Mouse (Mus musculus) ES-Bruce4 (cell line): Measurements from ENCODE around the gene Ccser1. TPM values are rescaled to one million over a fixed set of nuclear protein-coding genes. Genes with fewer than 3 reads are reported as not detected.

Experiments used
- H3K27ac ChIP-seq: 2 replicates; pipeline ENCODE4 v1.5.1; 2012; ENCODE audit warnings: low read length, inconsistent platforms; ENCODE audit not compliant: insufficient read depth
- H3K27me3 ChIP-seq: 2 replicates; pipeline ENCODE4 v1.6.1; 2012; ENCODE audit warnings: mild to moderate bottlenecking, low read length, inconsistent platforms; ENCODE audit not compliant: control insufficient read depth, poor library complexity, insufficient read depth, severe bottlenecking
- H3K36me3 ChIP-seq: 2 replicates; pipeline ENCODE4 v1.6.1; 2012; ENCODE audit warnings: inconsistent platforms, mild to moderate bottlenecking, low read length, moderate library complexity; ENCODE audit not compliant: control insufficient read depth, poor library complexity, insufficient read depth, severe bottlenecking
- H3K4me1 ChIP-seq: one replicate; pipeline ENCODE4 v1.8.1; 2011; ENCODE audit warnings: low read length; ENCODE audit not compliant: control insufficient read depth, insufficient read depth
- H3K4me3 ChIP-seq: 2 replicates; pipeline ENCODE4 v1.5.1; 2011; ENCODE audit warnings: low read depth, mild to moderate bottlenecking, low read length
- H3K9ac ChIP-seq: 2 replicates; pipeline ENCODE4 v1.6.1; 2012; ENCODE audit warnings: low read depth, mild to moderate bottlenecking, inconsistent platforms; ENCODE audit not compliant: poor library complexity, severe bottlenecking
- H3K9me3 ChIP-seq: replicated peaks from 2 replicates; pipeline ENCODE4 v1.6.1; 2012; ENCODE audit warnings: mild to moderate bottlenecking, low read length, inconsistent platforms; ENCODE audit not compliant: control insufficient read depth, poor library complexity, insufficient read depth, severe bottlenecking
- CTCF ChIP-seq: IDR thresholded peaks from one replicate; pipeline ENCODE4 v1.8.1; 2011; ENCODE audit warnings: low read depth, low read length
- EP300 ChIP-seq: IDR thresholded peaks from 2 replicates; pipeline ENCODE4 v1.6.1; 2011; ENCODE audit warnings: low read depth, low read length; ENCODE audit not compliant: insufficient read depth
- POLR2A ChIP-seq: IDR thresholded peaks from one replicate; pipeline ENCODE4 v1.8.1; 2011; ENCODE audit warnings: low read length; ENCODE audit not compliant: insufficient read depth
- polyA plus RNA-seq: library from polyadenylated mRNA; stranded (reverse); fragments of >200 nt; gene quantifications from 2 replicates; pipeline ENCODE4 v1.2.4, GENCODE M21; 2011; ENCODE audit warnings: low read depth; ENCODE audit not compliant: missing spikeins, insufficient read depth, insufficient read length

The Ccser1 gene
- polyA plus RNA-seq, 1 experiment: 1.1 TPM

DNA sequence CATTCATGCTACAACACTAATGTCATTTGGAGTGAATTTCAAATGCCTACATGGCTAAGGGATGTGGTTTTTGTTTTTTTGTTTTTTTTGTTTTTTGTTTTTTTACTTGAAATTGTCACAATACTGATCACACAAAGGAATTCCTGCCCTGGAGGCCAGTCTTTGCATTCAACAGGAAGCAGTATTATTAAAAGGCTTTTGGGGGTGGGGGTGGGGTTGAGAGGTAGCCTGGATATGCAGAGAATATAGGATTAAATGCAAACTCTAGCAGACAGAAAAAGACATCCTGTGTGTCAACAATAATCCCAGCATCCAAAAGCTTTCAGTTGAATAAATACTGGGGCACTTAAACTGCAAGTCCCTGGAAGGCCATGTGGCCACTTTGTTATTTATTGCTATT, 24.4 kb upstream of the Ccser1 start:
- TF ChIP-seq CTCF (no peak), POLR2A (no peak), EP300 (no peak)
- no peaks in the 10 kb centered on the region for H3K27me3 ChIP-seq
- no peak overlapping the region for H3K4me3 ChIP-seq
- no peak overlapping the region for H3K27ac ChIP-seq
- no peaks in the 10 kb centered on the region for H3K36me3 ChIP-seq
- no peaks in the 10 kb centered on the region for H3K9me3 ChIP-seq
- H3K4me1 ChIP-seq: no peaks in the 10 kb centered on the region
- no peak overlapping the region for H3K9ac ChIP-seq

DNA sequence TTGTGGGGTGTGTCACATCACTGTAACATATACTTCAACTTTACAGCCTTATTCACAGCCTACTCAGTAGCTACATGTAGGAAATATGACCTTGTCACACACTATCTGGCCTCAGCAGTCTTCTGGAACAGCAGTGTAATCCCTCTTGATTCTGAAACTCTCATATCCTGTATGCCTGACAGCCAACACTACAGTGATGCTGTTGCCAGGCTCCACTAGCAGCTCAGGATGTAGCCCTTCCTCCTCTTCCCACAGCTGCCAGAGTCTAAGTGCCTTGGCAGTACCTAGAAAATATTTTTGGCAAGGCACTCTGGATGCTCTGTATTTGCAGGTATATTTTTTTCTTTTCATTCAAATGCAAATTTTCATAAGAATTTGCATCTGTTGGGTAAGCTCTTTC, 18.0 kb upstream of the Ccser1 start:
- Histone ChIP-seq H3K9me3 (no peaks in the 10 kb centered on the region), H3K4me3 (no peak overlapping the region), H3K4me1 (no peaks in the 10 kb centered on the region), H3K36me3 (no peaks in the 10 kb centered on the region), H3K9ac (no peak overlapping the region), H3K27me3 (no peaks in the 10 kb centered on the region), H3K27ac (no peak overlapping the region)
- TF ChIP-seq EP300 (no peak), CTCF (no peak), POLR2A (no peak)

DNA sequence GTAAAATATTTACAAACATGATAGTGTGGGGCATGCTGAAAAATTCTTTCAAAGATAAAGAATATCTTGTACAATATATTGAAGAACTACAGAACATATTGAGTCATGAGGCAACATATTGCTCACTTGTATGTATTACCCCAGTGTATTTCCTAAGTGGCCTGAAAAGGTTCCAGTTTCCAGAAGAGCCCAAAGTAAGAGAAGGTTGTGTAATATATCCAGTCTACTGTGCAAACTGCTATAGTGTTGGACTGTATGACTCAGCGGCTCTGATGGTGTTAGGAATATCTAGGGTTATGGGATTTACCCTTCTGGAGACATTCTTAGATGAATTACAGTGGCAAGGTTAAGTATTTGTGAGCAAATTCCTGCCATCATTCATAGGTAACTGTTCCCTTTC, 13.2 kb upstream of the Ccser1 start:
- Histone ChIP-seq H3K9ac (no peak overlapping the region), H3K4me1 (no peaks in the 10 kb centered on the region), H3K9me3 (no peaks in the 10 kb centered on the region), H3K36me3 (no peaks in the 10 kb centered on the region), H3K4me3 (no peak overlapping the region), H3K27ac (no peak overlapping the region), H3K27me3 (no peaks in the 10 kb centered on the region)
- no peak for TF ChIP-seq POLR2A
- TF ChIP-seq CTCF: no peak
- TF ChIP-seq EP300: no peak

- Histone ChIP-seq H3K4me1 (no peaks in the 10 kb centered on the region), H3K9me3 (no peaks in the 10 kb centered on the region), H3K9ac (no peak overlapping the region), H3K27ac (no peak overlapping the region), H3K27me3 (peaks cover 3% of the 10 kb centered on the region; the same call in 1 of the 2 replicates), H3K36me3 (no peaks in the 10 kb centered on the region), H3K4me3 (no peak overlapping the region)
- no peak for TF ChIP-seq CTCF
- TF ChIP-seq EP300: no peak
- TF ChIP-seq POLR2A: no peak
These were observed 4.0 kb upstream of the Ccser1 start for GRCm38 (mm10) chr6:61176126-61176525.

- TF ChIP-seq CTCF: no peak
- no peak for TF ChIP-seq POLR2A
- TF ChIP-seq EP300: no peak
- H3K27ac ChIP-seq: no peak overlapping the region
- no peak overlapping the region for H3K4me3 ChIP-seq
- no peak overlapping the region for H3K9ac ChIP-seq
- H3K27me3 ChIP-seq: peaks cover 6% of the 10 kb centered on the region; the same call in 1 of the 2 replicates
- H3K9me3 ChIP-seq: no peaks in the 10 kb centered on the region
- no peaks in the 10 kb centered on the region for H3K36me3 ChIP-seq
- no peaks in the 10 kb centered on the region for H3K4me1 ChIP-seq
These were observed 2.6 kb upstream of the Ccser1 start for GRCm38 (mm10) chr6:61177476-61177875.

- Histone ChIP-seq H3K36me3 (no peaks in the 10 kb centered on the region), H3K9me3 (no peaks in the 10 kb centered on the region), H3K9ac (no peak overlapping the region; the same call in 1 of the 2 replicates), H3K27me3 (peaks cover 6% of the 10 kb centered on the region; the same call in 1 of the 2 replicates), H3K4me1 (no peaks in the 10 kb centered on the region), H3K4me3 (peak overlapping the region; percentile 60), H3K27ac (no peak overlapping the region)
- TF ChIP-seq CTCF: no peak
- TF ChIP-seq POLR2A: no peak
- TF ChIP-seq EP300: no peak
These were observed 529 bp upstream of the Ccser1 start for GRCm38 (mm10) chr6:61179641-61179948.

DNA sequence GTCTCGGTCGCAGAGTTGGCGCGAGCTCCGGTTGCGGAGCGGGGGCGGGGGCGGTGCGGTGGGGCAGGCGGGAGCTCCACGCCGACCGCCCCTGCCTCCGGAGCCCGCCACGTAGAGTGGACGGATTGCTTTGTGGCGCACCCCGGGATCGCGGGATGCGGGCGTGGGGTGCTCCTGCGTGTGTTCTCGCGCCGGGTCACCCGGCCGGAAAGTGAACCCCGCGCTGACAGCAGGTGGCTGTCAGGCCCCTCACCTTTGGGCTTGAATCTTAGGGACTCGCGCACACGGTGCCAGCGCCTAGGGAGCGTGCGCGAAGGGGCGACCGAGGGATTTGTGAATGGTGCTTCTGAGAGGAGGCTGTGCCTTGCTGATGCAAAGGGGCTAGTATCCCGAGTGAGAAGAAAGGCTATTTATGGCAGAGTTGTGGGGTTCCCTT, 650 bp downstream of the Ccser1 start:
- Histone ChIP-seq H3K9me3 (no peaks in the 10 kb centered on the region), H3K9ac (peak overlapping the region; percentile 68), H3K4me1 (no peaks in the 10 kb centered on the region), H3K27me3 (peaks cover 6% of the 10 kb centered on the region; the same call in 1 of the 2 replicates), H3K27ac (no peak overlapping the region), H3K36me3 (no peaks in the 10 kb centered on the region), H3K4me3 (peak overlapping the region; percentile 60)
- TF ChIP-seq EP300 (no peak), CTCF (no peak), POLR2A (no peak)
